Mouse (Mus musculus) embryo, embryonic 10.5 days (tissue): Measurements from ENCODE around the gene Rgcc.

Source experiments
- DNase-seq: peaks from one replicate; pipeline ENCODE4 v3.0.0-alpha.2; 2015; ENCODE audit warnings: low spot score

The Rgcc gene

GRCm38 (mm10) chr14:79278927-79279326 lies 22.5 kb downstream of the Rgcc start:
- DNase-seq: no peak

GRCm38 (mm10) chr14:79277922-79278321 lies 23.5 kb downstream of the Rgcc start:
- no peak for DNase-seq

- DNase-seq: no peak
These were observed 25.5 kb downstream of the Rgcc start for GRCm38 (mm10) chr14:79275870-79276395.

GRCm38 (mm10) chr14:79275441-79275840 lies 26.0 kb downstream of the Rgcc start:
- DNase-seq: no peak

- peak; percentile 53 for DNase-seq
These were observed 27.6 kb downstream of the Rgcc start for GRCm38 (mm10) chr14:79273697-79274477.

GRCm38 (mm10) chr14:79272991-79273390 lies 28.5 kb downstream of the Rgcc start:
- DNase-seq: no peak

- no peak for DNase-seq
These were observed 29.2 kb downstream of the Rgcc start for GRCm38 (mm10) chr14:79272188-79272694.

GRCm38 (mm10) chr14:79269551-79269950 lies 31.9 kb downstream of the Rgcc start:
- no peak for DNase-seq

- DNase-seq: no peak
These were observed 33.6 kb downstream of the Rgcc start for GRCm38 (mm10) chr14:79267878-79268277.

- no peak for DNase-seq
These were observed 34.1 kb downstream of the Rgcc start for GRCm38 (mm10) chr14:79267382-79267781.

- DNase-seq: no peak
These were observed 35.0 kb downstream of the Rgcc start for GRCm38 (mm10) chr14:79266408-79266807.

GRCm38 (mm10) chr14:79265738-79266137 lies 35.7 kb downstream of the Rgcc start:
- no peak for DNase-seq

- DNase-seq: no peak
These were observed 38.1 kb downstream of the Rgcc start for GRCm38 (mm10) chr14:79263321-79263720.

GRCm38 (mm10) chr14:79262677-79263076 lies 38.8 kb downstream of the Rgcc start:
- no peak for DNase-seq

GRCm38 (mm10) chr14:79259062-79259779 lies 42.2 kb downstream of the Rgcc start:
- DNase-seq: no peak

GRCm38 (mm10) chr14:79256656-79257055 lies 44.8 kb downstream of the Rgcc start:
- DNase-seq: no peak

- DNase-seq: no peak
These were observed 45.7 kb downstream of the Rgcc start for GRCm38 (mm10) chr14:79255786-79256185.

GRCm38 (mm10) chr14:79251727-79252285 lies 49.6 kb downstream of the Rgcc start:
- DNase-seq: no peak

- DNase-seq: no peak
These were observed 56.9 kb downstream of the Rgcc start for GRCm38 (mm10) chr14:79244571-79244970.

- DNase-seq: no peak
These were observed 58.2 kb downstream of the Rgcc start for GRCm38 (mm10) chr14:79243038-79243883.

GRCm38 (mm10) chr14:79242386-79242720 lies 59.1 kb downstream of the Rgcc start:
- DNase-seq: no peak
